Mouse (Mus musculus) layer of hippocampus, adult 18-20 months (tissue): ENCODE measurements around the gene Cmtr1. TPM values are rescaled to one million over a fixed set of nuclear protein-coding genes. Genes with fewer than 3 reads are reported as not detected.
"Not testable (repeated sequence)": the region's sequence is repeated elsewhere in the genome, so short reads cannot be mapped to it uniquely, and the experiment has no call there.

Experiments
- DNase-seq, 2 experiments: peaks; one replicate each; pipeline ENCODE4 v3.0.0; 2022; ENCODE audit warnings: low spot score in 2 of 2
- total RNA-seq, 2 experiments: library from RNA; stranded (reverse); gene quantifications; 2 replicates each; pipeline ENCODE4 v1.2.3; 2021

The Cmtr1 gene
- total RNA-seq, 2 experiments from 2014 or later = 125 to 126 TPM

DNA sequence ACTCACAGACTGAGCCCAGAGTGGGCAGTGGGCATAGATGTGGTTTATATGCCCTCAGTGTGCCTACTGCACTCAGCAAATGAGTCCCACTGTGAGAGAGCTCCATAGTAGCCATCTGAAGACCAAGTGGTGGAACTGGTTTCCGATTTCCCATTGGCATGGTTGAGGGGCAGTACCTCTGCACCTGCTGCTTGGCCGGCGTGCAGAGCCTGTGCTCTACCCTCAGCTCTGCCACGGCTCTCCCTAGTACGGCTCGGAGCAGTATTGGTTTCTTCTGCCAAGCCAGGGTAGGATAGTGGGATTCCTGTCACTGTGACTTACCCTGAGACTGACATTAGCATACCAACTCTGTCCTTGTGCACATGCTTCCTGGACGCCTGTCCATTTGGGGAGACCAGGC lies 40.2 kb downstream of the Cmtr1 start:
- no peak for DNase-seq

DNA sequence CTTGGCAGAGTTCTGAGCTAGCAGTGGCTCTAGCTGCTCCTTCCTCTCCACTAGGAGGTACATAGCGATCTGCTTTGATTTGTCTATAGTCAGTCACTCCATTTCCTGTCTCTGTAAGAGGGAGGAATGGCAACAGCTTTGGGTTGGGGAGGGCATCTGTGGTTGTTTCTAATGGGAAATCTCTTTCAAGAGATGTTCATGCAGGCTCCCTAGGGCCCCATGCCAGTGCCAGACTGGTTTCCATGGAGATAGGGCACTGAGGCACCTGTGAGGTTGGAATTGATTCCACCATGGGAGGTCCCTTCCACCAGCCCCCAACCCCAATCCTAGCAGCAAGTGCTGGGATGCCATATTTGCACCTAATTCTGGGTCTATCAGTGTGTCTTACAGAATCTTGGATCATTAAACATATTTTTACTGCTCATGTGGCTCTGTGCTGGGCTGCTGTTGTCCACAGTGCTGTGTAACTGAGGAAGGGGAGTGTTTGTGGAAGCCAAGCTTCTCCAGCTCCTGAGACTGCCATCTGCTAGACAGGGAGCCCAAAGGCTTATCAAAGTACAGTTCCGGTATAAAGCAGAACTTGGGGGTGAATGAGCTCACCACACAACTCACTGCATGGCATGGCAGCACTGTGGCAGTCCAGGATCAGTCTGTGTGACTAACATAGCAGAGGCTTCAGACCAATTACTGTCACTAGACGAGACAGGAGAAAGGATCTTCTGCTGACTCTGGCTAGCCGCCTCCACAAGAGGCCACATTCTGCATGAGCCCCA lies 42.7 kb downstream of the Cmtr1 start:
- DNase-seq = peak; percentile 75 to 83

DNA sequence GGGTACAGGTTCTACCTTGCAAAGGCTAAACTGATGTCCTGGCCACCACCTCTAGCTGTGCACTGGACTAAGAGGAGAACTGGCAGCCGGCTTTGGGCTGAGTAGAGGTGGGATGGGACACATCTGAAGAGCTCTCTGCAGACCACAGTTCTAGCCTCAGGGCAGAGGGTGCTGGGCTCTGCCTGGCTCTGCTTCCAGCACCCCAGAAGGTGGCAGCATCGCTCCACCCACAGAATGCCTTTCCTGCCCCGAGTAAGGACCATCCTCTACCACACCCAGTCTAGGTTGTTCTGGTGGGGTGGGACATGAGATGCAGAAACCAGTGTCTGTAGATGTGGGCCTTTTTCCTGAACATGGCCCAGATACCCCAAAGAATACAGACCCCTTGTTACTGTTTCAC lies 44.4 kb downstream of the Cmtr1 start:
- peak in 1 of 2 experiments; percentile 72 for DNase-seq

DNA sequence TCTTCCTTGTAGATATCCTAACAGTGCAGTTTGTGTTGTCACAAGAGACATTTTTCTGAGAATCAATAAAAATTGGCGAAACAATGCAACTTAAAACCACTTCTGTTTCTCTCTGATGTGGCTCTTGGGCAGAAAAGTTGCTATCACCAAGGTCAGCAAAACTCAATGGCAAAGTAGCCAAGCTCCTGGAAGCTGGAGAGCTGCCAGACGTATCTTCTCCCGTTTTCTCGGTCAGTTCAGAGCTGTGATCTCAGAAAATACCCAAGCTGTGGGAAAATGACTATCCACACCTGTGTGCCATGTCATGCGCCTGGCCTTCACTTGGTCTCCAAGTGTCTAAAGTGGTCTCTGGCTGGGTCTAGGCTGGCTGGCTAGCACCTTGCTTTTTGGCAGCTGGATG lies 45.5 kb downstream of the Cmtr1 start:
- no peak for DNase-seq

DNA sequence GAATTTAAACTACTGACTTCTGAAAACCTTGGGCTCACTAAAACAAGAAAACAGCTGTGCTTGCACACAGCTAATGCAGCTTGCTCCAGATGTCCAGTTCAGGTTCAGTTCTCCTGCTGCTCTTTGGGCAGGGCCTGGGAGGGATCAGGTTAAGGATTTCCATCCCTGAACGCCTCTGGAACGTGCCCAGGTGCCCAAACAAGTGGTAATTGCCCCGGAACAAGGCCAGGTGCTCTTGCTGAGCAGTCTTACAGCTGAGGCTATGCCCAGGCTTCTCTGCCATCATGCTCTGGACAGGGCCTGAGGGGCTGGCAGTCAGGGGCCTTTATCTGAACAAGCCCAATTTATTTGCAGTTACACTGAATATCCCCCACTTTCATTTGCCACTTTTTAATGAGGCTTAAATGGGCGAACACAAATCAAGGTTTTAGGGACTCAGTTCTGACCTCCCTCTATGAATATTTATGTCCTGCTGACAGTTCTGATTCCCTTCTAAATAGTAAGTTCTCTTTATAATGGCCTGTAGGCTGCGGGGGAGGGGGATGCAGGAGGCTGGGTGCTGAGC lies 46.7 kb downstream of the Cmtr1 start:
- no peak for DNase-seq

DNA sequence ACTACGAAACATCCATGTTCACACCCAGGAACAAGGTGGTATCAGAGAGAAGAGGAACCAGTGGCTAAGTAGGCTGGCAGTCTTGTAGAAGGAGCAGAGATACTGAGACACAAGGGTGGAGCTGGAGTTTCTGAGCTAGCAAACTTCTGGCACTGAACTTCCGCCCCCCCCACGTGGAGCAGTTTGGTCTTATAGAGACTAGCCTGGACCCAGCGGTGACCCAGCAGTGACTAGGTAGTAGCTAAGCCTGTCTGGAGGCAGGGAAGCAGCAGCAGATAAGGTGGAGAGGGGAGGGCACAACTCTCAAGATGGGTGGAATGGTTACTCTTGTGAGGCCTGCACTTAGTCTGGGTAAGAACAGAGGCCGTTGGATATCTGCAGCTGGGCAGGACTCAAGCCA lies 48.4 kb downstream of the Cmtr1 start:
- DNase-seq = no peak

DNA sequence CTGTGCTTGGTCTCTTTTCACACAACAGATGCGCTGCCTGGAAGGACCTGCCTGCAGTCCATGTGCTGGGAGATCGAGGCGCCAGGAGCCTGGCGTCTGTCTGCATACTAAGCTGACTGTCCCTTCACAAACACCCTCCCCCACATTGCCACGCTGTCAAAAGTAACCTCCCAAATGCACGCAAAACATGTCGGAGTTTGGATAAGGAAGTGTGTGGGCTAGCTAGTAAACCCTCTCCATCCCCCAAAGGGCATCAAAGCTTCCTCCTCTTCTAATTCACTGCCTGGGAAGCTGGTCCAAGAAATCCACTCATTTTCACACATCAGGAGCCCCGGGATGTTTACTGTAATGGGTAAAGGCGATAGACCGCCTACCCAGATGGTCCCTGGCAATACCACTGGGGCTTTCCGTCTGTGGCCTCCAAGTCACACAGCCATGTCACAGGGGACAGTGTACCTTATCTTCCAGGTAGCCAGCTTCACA lies 50.2 kb downstream of the Cmtr1 start:
- no peak for DNase-seq

DNA sequence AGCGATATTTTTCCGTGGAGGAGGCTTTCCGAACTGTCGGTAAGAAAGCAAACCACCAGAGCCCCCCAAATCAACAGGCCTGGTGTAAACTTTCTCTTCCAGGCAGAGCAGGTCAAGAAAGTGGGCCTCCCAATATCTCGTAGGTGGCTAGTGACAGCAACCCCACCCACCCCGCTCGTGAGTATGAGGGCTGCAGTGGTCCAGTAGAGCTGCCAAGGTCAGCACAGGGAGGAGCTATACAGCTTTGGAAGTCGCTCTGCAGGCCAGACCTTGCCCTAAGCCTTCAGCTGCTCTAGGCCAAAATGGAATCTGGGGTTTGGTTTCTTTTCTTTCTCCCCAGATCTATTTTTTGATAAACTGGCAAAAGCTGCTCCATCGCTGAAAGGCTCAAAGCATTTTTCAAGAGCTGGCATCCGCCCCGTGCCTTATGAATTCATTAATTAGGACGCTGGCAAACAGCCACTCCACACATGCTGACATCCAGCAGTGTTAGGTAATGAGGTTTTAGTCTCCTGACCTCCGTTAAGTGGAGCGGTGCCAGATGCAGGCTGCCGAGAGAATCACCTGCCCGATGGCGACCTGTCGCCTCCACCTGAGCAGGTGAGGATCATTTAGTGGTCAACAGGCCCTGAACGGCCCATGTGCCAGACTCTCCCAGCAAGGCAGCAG lies 50.8 kb downstream of the Cmtr1 start:
- DNase-seq = peak in 1 of 2 experiments; percentile 60

DNA sequence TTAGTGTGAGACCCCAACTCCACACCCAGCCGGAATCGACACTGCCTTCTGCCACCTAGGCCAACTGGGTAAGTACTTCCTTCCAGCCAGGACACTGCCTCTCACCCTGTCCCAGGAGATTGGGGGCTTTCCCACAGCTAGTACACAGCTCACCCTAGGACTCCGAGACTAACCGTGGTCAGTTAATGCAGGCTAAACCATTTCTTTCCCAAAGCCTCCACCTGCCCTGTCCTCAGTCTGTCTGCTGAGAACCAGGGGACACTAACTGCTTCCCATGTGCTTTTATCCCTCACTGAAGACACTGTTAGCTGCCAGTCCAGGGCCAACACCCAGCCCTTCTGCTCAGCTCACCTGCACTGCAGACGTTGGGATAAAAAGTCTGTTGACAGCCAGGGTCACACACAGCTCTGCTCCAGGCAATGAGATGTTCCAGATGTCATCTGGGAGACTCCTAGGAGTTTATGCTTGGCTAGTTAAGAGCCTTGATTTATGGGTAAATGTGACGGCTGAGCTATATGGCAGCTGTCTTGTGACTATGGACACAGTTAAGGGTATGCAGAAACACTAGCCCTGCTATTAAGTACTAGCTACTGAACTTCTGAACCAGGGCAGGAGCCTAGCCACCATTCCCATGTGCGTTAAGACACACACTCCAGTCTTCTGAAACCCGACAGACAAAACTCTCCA lies 51.5 kb downstream of the Cmtr1 start:
- no peak for DNase-seq

DNA sequence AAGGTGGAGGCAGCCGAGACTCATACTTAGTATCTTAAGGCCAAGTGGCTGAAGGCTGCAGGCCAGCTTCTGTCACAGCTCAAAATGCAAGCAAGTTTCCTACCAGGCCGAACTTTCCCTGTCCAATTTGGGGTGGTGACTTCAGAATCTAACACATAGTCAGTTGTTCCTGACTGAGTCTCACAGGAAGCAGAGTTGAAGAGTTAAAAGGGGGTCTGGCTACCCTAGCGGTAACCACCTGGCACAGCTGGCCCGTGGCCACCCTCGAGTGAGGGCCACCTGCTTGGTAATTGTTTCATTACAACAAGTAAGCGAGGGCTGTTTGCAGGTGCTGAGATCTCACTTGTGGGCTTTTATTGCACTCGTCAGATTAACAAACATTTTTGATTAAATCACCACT lies 52.2 kb downstream of the Cmtr1 start:
- no peak for DNase-seq

DNA sequence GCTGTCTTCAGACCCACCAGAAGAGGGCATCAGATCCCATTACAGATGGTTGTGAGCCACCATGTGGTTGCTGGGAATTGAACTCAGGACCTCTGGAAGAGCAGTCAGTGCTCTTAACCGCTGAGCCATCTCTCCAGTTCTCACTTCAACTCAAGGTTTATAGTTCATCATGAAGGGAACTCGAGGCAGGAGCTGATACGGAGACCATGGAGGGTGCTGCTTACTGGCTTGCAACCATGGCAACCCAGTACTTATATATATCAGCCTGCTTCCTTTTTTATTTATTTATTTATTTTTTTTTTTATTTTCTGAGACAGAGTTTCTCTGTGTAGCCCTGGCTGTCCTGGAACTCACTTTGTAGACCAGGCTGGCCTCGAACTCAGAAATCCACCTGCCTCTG lies 53.3 kb downstream of the Cmtr1 start:
- DNase-seq = not testable (repeated sequence)

DNA sequence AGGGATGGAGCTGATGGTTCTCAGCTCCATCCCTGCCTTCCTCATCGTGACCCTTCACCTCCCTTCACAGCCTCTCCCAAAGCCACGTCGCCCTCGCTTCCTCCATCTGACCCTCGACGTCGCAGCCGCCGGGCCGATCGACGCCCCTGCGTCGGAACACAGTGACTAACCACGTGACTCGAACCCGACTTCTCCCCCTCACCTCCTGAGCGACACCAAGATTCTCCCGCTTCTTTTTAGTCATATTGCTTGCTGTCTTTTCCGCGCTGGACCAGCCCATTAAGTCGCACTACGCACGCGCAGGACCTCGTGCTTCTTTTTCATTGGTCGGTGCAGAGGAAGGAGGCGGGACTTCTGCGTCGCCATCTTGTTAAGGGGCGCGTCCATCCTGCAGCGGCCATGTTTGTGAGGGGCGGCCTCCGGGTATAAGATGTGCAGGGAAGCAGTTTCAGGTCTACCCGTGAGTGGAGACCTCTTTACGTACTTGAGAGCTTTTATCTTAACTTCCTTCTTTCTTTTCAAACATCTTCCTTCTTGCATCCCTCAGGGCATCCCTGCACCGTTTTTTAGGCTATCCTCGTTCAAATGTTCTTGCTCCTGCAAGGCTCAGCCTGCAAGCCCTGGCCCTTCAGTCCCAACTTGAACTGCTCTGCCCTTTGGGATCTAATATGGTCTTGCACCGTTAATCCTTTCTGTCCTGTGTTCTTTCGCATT lies 56.5 kb downstream of the Cmtr1 start, which contains the start of gene Ccdc167:
Gene Ccdc167 (minus strand): TSS at position 313 of the 714 bp plus-strand sequence.
- DNase-seq = peak; percentile 93 to 98

DNA sequence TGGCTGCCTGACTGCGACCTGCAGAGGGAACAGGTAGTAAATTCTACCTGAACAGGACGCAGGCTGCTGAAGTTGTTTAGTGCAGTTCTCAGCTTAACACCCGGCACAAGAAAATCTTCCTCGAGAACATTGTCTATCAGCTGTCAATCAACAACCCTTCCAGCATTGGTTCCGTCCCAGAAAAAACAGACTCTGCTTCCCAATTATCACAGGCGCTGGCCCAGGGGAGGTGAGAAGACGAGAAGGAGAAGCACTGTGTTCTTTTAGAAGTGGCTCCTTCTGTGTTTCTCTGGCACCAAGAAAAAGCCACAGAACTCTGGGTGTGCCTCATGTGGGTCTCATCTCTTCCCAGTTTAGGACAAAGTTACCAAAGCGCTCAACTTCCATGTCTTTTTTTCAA lies 58.3 kb downstream of the Cmtr1 start:
- DNase-seq = peak; percentile 50 to 67

DNA sequence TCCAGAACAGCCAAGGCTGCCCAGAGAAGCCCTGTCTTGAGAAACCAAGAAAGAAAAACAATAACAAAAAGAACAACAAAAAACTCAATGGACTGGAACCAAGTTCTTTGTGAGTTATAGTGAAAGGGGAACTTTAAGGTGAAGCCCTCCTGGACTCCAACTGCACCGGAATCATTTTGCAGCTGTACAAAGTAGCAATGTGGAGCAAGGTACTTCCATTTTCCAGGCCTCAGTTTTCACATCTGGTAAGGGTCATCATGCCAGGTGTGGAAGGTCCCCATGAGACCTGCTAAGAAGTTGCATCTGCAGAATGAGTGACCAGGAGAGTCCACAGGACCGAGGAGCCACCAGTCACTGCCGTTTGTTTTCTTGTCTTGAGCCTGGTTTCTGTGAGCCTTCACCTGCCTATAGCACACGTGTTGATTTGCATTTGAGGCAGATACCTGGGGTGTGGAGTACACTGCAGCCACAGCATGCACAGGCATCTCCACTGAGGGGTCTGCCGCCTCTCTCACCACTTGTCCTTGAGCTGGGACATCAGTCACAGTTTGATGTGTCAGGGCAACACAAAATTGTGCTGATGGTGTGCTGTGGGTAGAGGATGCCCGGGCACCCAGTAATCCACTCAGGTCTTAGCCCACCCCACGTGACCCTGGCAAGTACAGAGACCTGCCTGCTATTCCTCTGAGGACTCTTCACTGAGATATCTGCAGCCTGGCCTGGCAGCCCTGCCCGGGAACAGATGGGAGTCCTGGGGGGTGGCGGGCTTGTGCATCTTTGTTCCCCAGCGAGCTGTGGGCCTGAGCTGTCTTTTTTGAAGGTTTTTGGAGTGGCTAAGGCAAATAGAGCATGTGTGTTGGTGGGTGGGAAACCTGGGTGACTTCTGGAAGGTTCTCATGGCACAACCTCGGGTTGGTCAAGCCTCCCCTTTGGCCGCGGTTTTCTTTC lies 59.5 kb downstream of the Cmtr1 start:
- no peak for DNase-seq

DNA sequence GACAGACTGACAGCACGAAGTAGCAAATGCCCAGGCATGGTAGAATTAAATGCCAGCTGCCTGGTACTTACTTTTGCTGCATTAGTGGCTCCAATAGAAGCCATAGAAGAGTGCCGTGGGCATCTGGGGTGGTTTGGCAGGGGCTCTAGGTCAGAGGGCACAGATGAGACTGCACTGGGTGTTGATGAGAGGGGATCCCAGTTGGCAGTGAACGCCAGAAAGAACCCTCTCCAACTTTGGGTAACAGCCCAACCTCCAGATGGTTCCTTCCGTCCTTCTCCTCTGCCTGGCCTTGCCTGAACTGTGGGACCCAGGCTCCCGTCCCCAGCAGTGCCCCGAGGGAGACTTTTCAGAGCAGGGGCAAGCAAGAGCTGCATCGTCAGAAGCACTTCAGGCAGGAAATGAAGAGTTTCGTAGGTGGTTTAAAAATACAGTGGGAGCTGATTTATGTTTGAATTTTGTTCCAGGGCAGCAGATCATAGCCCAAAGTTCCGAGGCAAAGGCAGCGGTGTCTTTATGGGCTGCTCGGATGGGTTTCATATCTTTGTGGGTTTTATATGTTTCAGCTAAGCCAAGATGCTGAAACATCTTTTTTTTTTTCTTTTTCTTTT lies 60.5 kb downstream of the Cmtr1 start:
- DNase-seq = no peak

DNA sequence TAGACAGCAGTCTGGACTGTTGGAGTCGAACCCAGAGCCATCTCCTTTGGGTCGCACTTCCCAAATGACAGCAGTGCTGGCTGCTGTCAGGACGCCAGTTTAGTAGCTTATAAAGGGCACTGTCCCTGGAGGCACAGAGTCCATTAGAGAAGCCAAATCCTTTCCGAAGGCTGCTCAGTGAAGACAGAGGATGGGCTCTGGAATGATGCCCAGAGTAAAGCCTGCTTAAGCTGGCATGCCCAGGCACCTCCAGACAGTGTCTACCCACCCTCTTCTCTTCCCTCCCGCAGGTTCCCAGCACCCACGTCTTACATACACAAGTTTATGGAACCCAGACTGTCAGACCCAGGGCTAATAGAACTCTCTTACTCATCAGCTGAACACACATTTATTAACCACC lies 64.2 kb downstream of the Cmtr1 start:
- DNase-seq = no peak

DNA sequence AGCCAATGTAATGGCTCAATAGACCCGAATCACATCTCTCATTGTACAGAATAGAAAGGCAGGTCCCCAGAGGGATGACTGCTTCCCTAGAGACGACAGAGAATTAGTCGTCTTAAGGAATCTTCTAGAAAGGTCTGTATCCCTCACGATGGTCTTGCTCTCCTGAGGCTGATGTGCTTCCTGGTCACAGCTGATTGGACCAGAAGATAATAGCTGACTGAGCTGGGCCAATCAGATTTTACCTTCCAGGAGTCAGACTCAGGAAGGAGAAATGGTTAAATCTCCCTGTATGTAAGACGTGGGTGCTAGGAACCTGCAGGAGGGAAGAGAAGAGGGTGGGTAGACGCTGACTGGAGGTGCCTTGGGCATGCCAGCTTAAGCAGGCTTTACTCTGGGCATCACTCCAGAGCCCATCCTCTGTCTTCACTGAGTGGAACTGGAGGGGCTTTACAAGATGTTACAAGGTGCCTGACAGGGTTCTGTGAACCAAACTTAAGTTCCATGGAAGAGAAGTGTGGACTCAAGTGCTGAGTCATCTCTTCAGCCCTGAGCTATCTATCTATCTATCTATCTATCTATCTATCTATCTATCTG lies 64.7 kb downstream of the Cmtr1 start:
- no peak for DNase-seq

DNA sequence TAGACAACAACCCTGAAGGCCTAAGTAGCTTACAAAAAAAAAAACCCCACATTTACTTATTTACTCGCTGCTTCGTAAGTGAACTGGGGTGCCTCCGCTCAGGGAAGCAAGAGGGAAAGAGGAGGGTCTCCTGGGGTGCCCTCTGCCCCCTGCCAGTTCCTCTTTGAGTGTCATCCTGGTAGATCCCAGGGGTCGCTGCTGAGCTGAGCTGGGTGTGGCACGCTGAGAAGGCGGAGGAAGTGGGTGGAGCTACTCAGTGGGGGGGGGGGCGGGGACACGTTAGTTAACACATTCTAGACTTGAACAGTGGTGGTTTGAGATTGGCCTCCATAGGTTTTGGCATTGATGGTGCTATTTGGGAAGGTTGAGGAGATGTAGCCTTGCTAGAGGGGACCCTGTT lies 67.7 kb downstream of the Cmtr1 start:
- DNase-seq = no peak
